Mouse (Mus musculus) midbrain, postnatal 0 days (tissue): ENCODE data around the gene Col23a1. TPM values are rescaled to one million over a fixed set of nuclear protein-coding genes. Genes with fewer than 3 reads are reported as not detected.

Source experiments
- ATAC-seq: fragments of 200-750 bp; cut with Nextera tagmentation; 2 replicates; pipeline ENCODE4 v1.8.0; 2017; ENCODE audit warnings: moderate number of reproducible peaks, mild to moderate bottlenecking, moderate TSS enrichment, moderate library complexity; ENCODE audit not compliant: low FRiP score
- DNase-seq: peaks from one replicate; pipeline ENCODE4 v3.0.0-alpha.2; 2015; ENCODE audit warnings: low spot score
- H3K27ac ChIP-seq: fragments of 300-500 bp; sonication (generic); 2 replicates; pipeline ENCODE4 v1.5.1; 2014; ENCODE audit warnings: low read depth, mild to moderate bottlenecking, low read length, mixed read lengths
- H3K27me3 ChIP-seq: fragments of 300-500 bp; sonication (generic); 2 replicates; pipeline ENCODE4 v1.6.1; 2014; ENCODE audit warnings: low read length, control low read depth, mixed read lengths; ENCODE audit not compliant: insufficient read depth
- H3K36me3 ChIP-seq: fragments of 300-500 bp; sonication (generic); 2 replicates; pipeline ENCODE4 v1.6.1; 2014; ENCODE audit warnings: low read length, control low read depth, mixed read lengths; ENCODE audit not compliant: insufficient read depth
- H3K4me1 ChIP-seq: fragments of 300-500 bp; sonication (generic); 2 replicates; pipeline ENCODE4 v1.6.1; 2014; ENCODE audit warnings: mild to moderate bottlenecking, control low read depth, antibody characterized with exemption, low read length, mixed read lengths; ENCODE audit not compliant: insufficient read depth
- H3K4me2 ChIP-seq: fragments of 300-500 bp; sonication (generic); 2 replicates; pipeline ENCODE4 v1.6.1; 2014; ENCODE audit warnings: low read depth, mild to moderate bottlenecking, low read length, mixed read lengths; ENCODE audit not compliant: poor library complexity, severe bottlenecking
- H3K4me3 ChIP-seq: fragments of 300-500 bp; sonication (generic); 2 replicates; pipeline ENCODE4 v1.5.1; 2014; ENCODE audit warnings: low read depth, mild to moderate bottlenecking, low read length, moderate library complexity
- H3K9ac ChIP-seq: fragments of 300-500 bp; sonication (generic); replicated peaks from 2 replicates; pipeline ENCODE4 v1.6.1; 2014; ENCODE audit warnings: mild to moderate bottlenecking, low read length, moderate library complexity, mixed read lengths; ENCODE audit not compliant: poor library complexity, severe bottlenecking
- H3K9me3 ChIP-seq: fragments of 300-500 bp; sonication (generic); 2 replicates; pipeline ENCODE4 v1.6.1; 2016; ENCODE audit warnings: low read length, control low read depth
- CTCF ChIP-seq: IDR thresholded peaks from 2 replicates; pipeline ENCODE4 v1.5.1; 2016; ENCODE audit warnings: antibody characterized with exemption, mild to moderate bottlenecking
- WGBS: fragments of 180-500 bp; shearing (Covaris S2); extraction: QIAGEN DNeasy Blood & Tissue Kit; methylation state at CpG from one replicate; pipeline ENCODE4 v1.1.7; 2014; 5-methylcytosine and 5-hydroxymethylcytosine counted together
- polyA plus RNA-seq: library from polyadenylated mRNA; unstranded; fragments of >200 nt; fragmentation: Nextera tagmentation; extraction: Ambion mirVana; gene quantifications from 2 replicates; pipeline ENCODE4 v1.2.1, GENCODE M21; 2015
- total RNA-seq: library from RNA; depleted of rRNA; stranded (reverse); fragments of >200 nt; gene quantifications from 2 replicates; pipeline ENCODE4 v1.2.3, GENCODE M21; 2014

Gene Col23a1
- total and polyA plus RNA-seq, 2 experiments from 2014 or later: 4.5 to 13.5 TPM

DNA sequence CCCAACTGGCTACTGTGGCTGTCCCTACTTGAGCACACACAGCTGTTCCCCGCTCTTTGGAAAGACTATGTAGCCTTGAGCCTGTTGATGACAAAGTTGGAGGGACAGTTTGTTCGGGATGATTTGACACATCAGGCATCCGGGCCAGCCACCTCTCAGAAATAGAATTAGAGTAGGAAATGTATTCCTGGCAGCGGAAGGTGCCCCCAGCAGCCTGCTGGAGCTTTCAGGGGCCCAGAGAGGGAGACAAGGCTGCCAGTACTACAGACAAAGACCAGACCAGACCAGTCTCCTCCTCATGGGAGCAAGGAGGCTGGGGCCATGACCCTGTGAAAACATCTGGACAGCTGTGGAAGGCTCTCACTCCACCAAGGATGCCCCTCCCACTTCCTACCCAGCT is 53.6 kb downstream of the Col23a1 start:
- Histone ChIP-seq H3K9me3 (no peaks in the 10 kb centered on the region), H3K4me1 (no peaks in the 10 kb centered on the region; the same call in 1 of the 2 replicates), H3K9ac (no peak overlapping the region), H3K4me2 (no peak overlapping the region), H3K27ac (no peak overlapping the region), H3K4me3 (no peak overlapping the region), H3K27me3 (no peaks in the 10 kb centered on the region), H3K36me3 (no peaks in the 10 kb centered on the region)
- no peak for DNase-seq
- TF ChIP-seq CTCF: no peak
- WGBS: 88% methylated on average over 4 of the region's 4 CpGs
- no peak for ATAC-seq

- TF ChIP-seq CTCF: no peak
- Histone ChIP-seq H3K4me2 (no peak overlapping the region), H3K27me3 (no peaks in the 10 kb centered on the region), H3K4me3 (no peak overlapping the region), H3K9ac (no peak overlapping the region), H3K4me1 (no peaks in the 10 kb centered on the region; the same call in 1 of the 2 replicates), H3K36me3 (no peaks in the 10 kb centered on the region), H3K27ac (no peak overlapping the region), H3K9me3 (no peaks in the 10 kb centered on the region)
- 87% methylated on average over 5 of the region's 5 CpGs for WGBS
- no peak for ATAC-seq
- no peak for DNase-seq
These were observed 54.1 kb downstream of the Col23a1 start for GRCm38 (mm10) chr11:51343728-51344289.

- Histone ChIP-seq H3K27me3 (no peaks in the 10 kb centered on the region), H3K4me2 (no peak overlapping the region), H3K4me3 (no peak overlapping the region), H3K9me3 (no peaks in the 10 kb centered on the region), H3K4me1 (no peaks in the 10 kb centered on the region; the same call in 1 of the 2 replicates), H3K27ac (no peak overlapping the region), H3K9ac (no peak overlapping the region), H3K36me3 (no peaks in the 10 kb centered on the region)
- no peak for TF ChIP-seq CTCF
- ATAC-seq (no peak; the same call in 1 of the 2 replicates), DNase-seq (peak; percentile 43)
- 61% methylated on average over 21 of the region's 21 CpGs for WGBS
These were observed 56.1 kb downstream of the Col23a1 start for GRCm38 (mm10) chr11:51345481-51346465.

DNA sequence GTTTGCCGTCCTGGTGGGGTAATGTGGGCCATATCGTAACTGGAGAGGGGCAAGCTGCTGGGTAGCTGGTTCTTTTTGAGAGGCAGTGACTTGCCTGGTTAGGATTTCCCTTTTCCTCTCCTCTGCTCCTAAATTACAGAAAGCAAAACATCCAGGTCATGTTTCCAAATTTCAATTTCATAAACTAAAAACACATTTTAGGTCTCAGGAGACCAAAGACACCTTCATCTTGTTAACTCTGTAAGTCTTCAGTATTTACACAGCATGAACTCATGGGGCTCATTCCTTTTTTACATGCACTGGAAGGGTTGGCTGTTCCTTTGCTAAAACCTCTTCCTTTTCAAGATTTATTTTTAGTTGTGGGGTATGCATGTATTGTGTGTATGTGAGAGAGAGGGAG is 58.0 kb downstream of the Col23a1 start:
- Histone ChIP-seq H3K27me3 (no peaks in the 10 kb centered on the region), H3K36me3 (no peaks in the 10 kb centered on the region), H3K27ac (no peak overlapping the region), H3K4me3 (no peak overlapping the region), H3K9me3 (no peaks in the 10 kb centered on the region), H3K9ac (no peak overlapping the region), H3K4me2 (no peak overlapping the region), H3K4me1 (no peaks in the 10 kb centered on the region; the same call in 1 of the 2 replicates)
- 82% methylated on average over 2 of the region's 2 CpGs for WGBS
- DNase-seq (no peak), ATAC-seq (no peak)
- TF ChIP-seq CTCF: no peak

GRCm38 (mm10) chr11:51349665-51350064 is 59.9 kb downstream of the Col23a1 start:
- no peaks in the 10 kb centered on the region; the same call in 1 of the 2 replicates for H3K4me1 ChIP-seq
- H3K27me3 ChIP-seq: no peaks in the 10 kb centered on the region
- H3K27ac ChIP-seq: no peak overlapping the region
- no peak for TF ChIP-seq CTCF
- no peak for DNase-seq
- H3K36me3 ChIP-seq: no peaks in the 10 kb centered on the region
- H3K4me2 ChIP-seq: no peak overlapping the region
- H3K9ac ChIP-seq: no peak overlapping the region
- H3K4me3 ChIP-seq: no peak overlapping the region
- no peaks in the 10 kb centered on the region for H3K9me3 ChIP-seq
- ATAC-seq: no peak

- Histone ChIP-seq H3K36me3 (no peaks in the 10 kb centered on the region), H3K9ac (no peak overlapping the region), H3K4me3 (no peak overlapping the region), H3K4me1 (no peaks in the 10 kb centered on the region; the same call in 1 of the 2 replicates), H3K27ac (no peak overlapping the region), H3K27me3 (no peaks in the 10 kb centered on the region), H3K9me3 (no peaks in the 10 kb centered on the region), H3K4me2 (no peak overlapping the region)
- 83% methylated on average over 9 of the region's 9 CpGs for WGBS
- DNase-seq (no peak), ATAC-seq (no peak)
- TF ChIP-seq CTCF: no peak
These were observed 61.4 kb downstream of the Col23a1 start for GRCm38 (mm10) chr11:51351151-51351550.
